Mouse (Mus musculus) lung, adult 2 months (tissue): ENCODE data around the gene Eif1ad.

ENCODE experiments used
- CTCF ChIP-seq: fragments of 200-500 bp; IDR thresholded peaks from 2 replicates; pipeline ENCODE4 v1.5.1; 2011; ENCODE audit warnings: mild to moderate bottlenecking, low read length, control low read depth; ENCODE audit not compliant: insufficient read depth
- POLR2A ChIP-seq: fragments of 200-500 bp; IDR thresholded peaks from 2 replicates; pipeline ENCODE4 v1.6.1; 2011; ENCODE audit warnings: low read depth, mild to moderate bottlenecking, control low read depth, low read length, borderline replicate concordance; ENCODE audit errors: extremely low read depth

- TF ChIP-seq CTCF (no peak), POLR2A (no peak; the same call in 1 of the 2 replicates)
These were observed 42.5 kb downstream of the Eif1ad start for GRCm38 (mm10) chr19:5409068-5409467.
